Mouse (Mus musculus): ENCODE measurements around the gene Rrp1b. TPM values are rescaled to one million over a fixed set of nuclear protein-coding genes. Genes with fewer than 3 reads are reported as not detected.

Gene Rrp1b
- 3.6 TPM for polyA plus RNA-seq (2015; fragmentation: Illumina TruSeq; extraction: RNeasy Lipid Tissue Mini Kit (QIAGEN cat#74804); ENCODE audit: insufficient read depth, low read depth, low replicate concordance)

GRCm38 (mm10) chr17:32035609-32036508 lies at the start of gene Rrp1b, which contains the start of gene Hsf2bp:
Gene Rrp1b (plus strand): TSS chr17:32036100.
Gene Hsf2bp (minus strand): TSS chr17:32036349.

Other genes starting within 250 kb of the Rrp1b start
- gene Sik1, start 180.3 kb upstream of the Rrp1b start, polyA plus RNA-seq (2015; fragmentation: Illumina TruSeq; extraction: RNeasy Lipid Tissue Mini Kit (QIAGEN cat#74804); ENCODE audit: insufficient read depth, low read depth, low replicate concordance), result 5.2 TPM
- not detected for gene Hsf2bp, start 249 bp downstream of the Rrp1b start, polyA plus RNA-seq (2015; fragmentation: Illumina TruSeq; extraction: RNeasy Lipid Tissue Mini Kit (QIAGEN cat#74804); ENCODE audit: insufficient read depth, low read depth, low replicate concordance)
- gene Notch3, start 130.8 kb downstream of the Rrp1b start, polyA plus RNA-seq (2015; fragmentation: Illumina TruSeq; extraction: RNeasy Lipid Tissue Mini Kit (QIAGEN cat#74804); ENCODE audit: insufficient read depth, low read depth, low replicate concordance), result 6.5 TPM
- gene Ephx3, start 153.4 kb downstream of the Rrp1b start, polyA plus RNA-seq (2015; fragmentation: Illumina TruSeq; extraction: RNeasy Lipid Tissue Mini Kit (QIAGEN cat#74804); ENCODE audit: insufficient read depth, low read depth, low replicate concordance), result 1.5 TPM
- gene Brd4, start 248.6 kb downstream of the Rrp1b start, polyA plus RNA-seq (2015; fragmentation: Illumina TruSeq; extraction: RNeasy Lipid Tissue Mini Kit (QIAGEN cat#74804); ENCODE audit: insufficient read depth, low read depth, low replicate concordance), result 15.1 TPM

Measured in pancreas, adult 10 weeks (tissue).